Mouse (Mus musculus) ES-E14 (cell line): ENCODE results near the gene Mamdc2. TPM values are rescaled to one million over a fixed set of nuclear protein-coding genes. Genes with fewer than 3 reads are reported as not detected.
A peak's percentile ranks its signal among the peaks of the same experiment; 100 is the strongest.

Experiments
- DNase-seq: peaks from one replicate; pipeline ENCODE4 v3.0.0-alpha.2; 2013; ENCODE audit warnings: low read depth, low spot score
- H3K27ac ChIP-seq: 2 replicates; pipeline ENCODE4 v1.5.1; 2012; ENCODE audit warnings: low read depth, mild to moderate bottlenecking, low read length, moderate library complexity, mixed read lengths; ENCODE audit not compliant: poor library complexity, insufficient read depth, severe bottlenecking
- H3K36me3 ChIP-seq: 2 replicates; pipeline ENCODE4 v1.6.1; 2012; ENCODE audit warnings: mild to moderate bottlenecking, low read length, moderate library complexity, mixed read lengths; ENCODE audit not compliant: control insufficient read depth, poor library complexity, insufficient read depth, severe bottlenecking
- H3K4me1 ChIP-seq, 2 experiments: fragments of 150-350 bp in 1 of 2; sonication (generic) in 1 of 2; 2 replicates each; pipeline ENCODE4 v1.6.1; 2012; ENCODE audit warnings: low read length in 2 of 2, mild to moderate bottlenecking in 1 of 2, mixed read lengths in 1 of 2; ENCODE audit not compliant: control insufficient read depth in 2 of 2, insufficient read depth in 2 of 2, poor library complexity in 1 of 2
- H3K4me3 ChIP-seq, 2 experiments: fragments of 150-350 bp in 1 of 2; sonication (generic) in 1 of 2; 2 replicates each; pipeline ENCODE4 v1.5.1; 2012; ENCODE audit warnings: low read length in 2 of 2, low read depth in 1 of 2, mild to moderate bottlenecking in 1 of 2, mixed read lengths in 1 of 2; ENCODE audit not compliant: insufficient read depth in 1 of 2, poor library complexity in 1 of 2, severe bottlenecking in 1 of 2
- H3K9ac ChIP-seq: 2 replicates; pipeline ENCODE4 v1.6.1; 2012; ENCODE audit warnings: low read depth, mild to moderate bottlenecking, low read length, mixed read lengths; ENCODE audit not compliant: poor library complexity, insufficient read depth, severe bottlenecking
- H3K9me3 ChIP-seq: fragments of 150-350 bp; sonication (generic); 2 replicates; pipeline ENCODE4 v1.6.1; 2012; ENCODE audit warnings: low read depth, mild to moderate bottlenecking, low read length; ENCODE audit not compliant: control insufficient read depth, insufficient read depth
- CHD2 ChIP-seq: IDR thresholded peaks from 2 replicates; pipeline ENCODE4 v1.6.1; 2014; ENCODE audit warnings: mild to moderate bottlenecking, low read depth, low read length, inconsistent platforms
- HCFC1 ChIP-seq: IDR thresholded peaks from 2 replicates; pipeline ENCODE4 v1.6.1; 2012; ENCODE audit warnings: low read length, inconsistent platforms, borderline replicate concordance; ENCODE audit not compliant: insufficient read depth
- MAFK ChIP-seq: IDR thresholded peaks from 2 replicates; pipeline ENCODE4 v1.6.1; 2014; ENCODE audit warnings: mild to moderate bottlenecking, low read depth, low read length, inconsistent platforms; ENCODE audit not compliant: insufficient read depth
- ZC3H11A ChIP-seq: IDR thresholded peaks from 2 replicates; pipeline ENCODE4 v1.6.1; 2012; ENCODE audit warnings: low read depth, mild to moderate bottlenecking, inconsistent platforms, low read length, borderline replicate concordance
- ZNF384 ChIP-seq: IDR thresholded peaks from 2 replicates; pipeline ENCODE4 v1.6.1; 2012; ENCODE audit warnings: low read depth, low read length, inconsistent platforms
- in situ Hi-C, 2 experiments: fragments of 600-800 bp; cut with MboI; formaldehyde crosslinking; loops; one replicate each; pipeline ENCODE4 v1.15.1; 2025; ENCODE audit warnings: low sequenced_read_pairs in 2 of 2, inconsistent platforms in 1 of 2; ENCODE audit not compliant: unreplicated experiment in 2 of 2
- total RNA-seq: library from RNA; depleted of rRNA; stranded (reverse); fragments of 300-350 nt; gene quantifications from 2 replicates; pipeline ENCODE4 v1.2.3, GENCODE M21; 2012; rRNA removed

Gene Mamdc2
- total RNA-seq, result 0.26 and 0.85 TPM in 2 replicates

DNA sequence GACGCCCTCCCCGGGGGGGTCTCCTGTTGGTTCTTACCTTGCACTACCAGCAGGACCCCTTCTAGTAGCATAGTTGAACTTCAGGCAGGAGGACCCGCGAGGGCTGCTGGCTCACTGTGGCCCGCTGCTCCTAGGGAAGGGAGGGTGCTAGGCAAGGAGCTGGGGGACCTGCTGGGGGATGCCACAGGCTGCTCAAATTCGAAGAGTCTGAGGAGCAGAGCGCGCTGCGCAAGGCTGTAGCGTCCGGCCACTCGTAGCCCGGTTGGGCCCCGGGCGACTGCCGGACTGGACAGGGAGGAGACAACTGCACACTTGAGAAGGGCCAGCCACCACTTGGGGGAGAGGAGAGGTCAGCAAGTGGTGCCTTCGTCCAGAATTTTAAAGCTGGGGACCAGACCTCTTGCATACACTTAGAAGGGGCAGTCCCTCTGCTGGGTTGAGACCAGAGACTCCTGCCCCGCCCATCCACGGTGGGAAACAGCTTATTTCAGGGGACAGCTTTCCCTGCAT lies at the start of gene Mamdc2:
Gene Mamdc2 (minus strand): TSS at position 455 of the 510 bp plus-strand sequence.
- in situ Hi-C loops, result no loop called here
- TF ChIP-seq ZNF384, result no peak
- TF ChIP-seq HCFC1, result no peak
- H3K4me3 ChIP-seq, result peak within 1 kb of the TSS; percentile 20 to 23
- no peak within 1 kb of the TSS for H3K27ac ChIP-seq
- no peaks in the 10 kb centered on the region for H3K36me3 ChIP-seq
- no peak within 1 kb of the TSS; the same call in 1 of the 2 replicates for H3K9ac ChIP-seq
- peaks cover 0 to 7% of the 10 kb centered on the region in 2 experiments; a peak in 1 of 4 replicates for H3K4me1 ChIP-seq
- no peak for DNase-seq
- no peaks in the 10 kb centered on the region for H3K9me3 ChIP-seq

DNA sequence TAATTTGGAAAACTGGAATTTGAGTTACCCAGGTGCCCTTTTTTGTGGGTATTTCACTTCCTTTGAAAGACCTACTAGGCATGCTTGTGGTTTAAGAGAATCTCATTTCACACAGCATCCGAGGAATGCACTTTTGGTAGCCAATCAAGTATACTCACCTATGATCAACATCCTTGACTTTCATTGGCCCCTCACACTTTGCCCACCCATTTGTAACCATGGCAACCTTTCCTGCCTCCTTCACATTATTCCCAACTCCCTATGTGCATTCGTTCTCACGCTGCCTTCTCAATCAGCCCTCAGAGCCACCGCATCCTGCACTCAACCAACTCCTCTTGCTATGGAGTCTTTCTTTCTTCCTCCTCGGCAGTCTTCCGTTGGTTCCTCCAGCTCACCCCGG lies 49.8 kb upstream of the Mamdc2 start:
- Histone ChIP-seq H3K36me3 (no peaks in the 10 kb centered on the region), H3K9ac (no peak overlapping the region), H3K4me1 (peaks cover 0 to 8% of the 10 kb centered on the region in 2 experiments; a peak in 1 of 4 replicates), H3K27ac (no peak overlapping the region), H3K4me3 (no peak overlapping the region; a peak in 1 of 4 replicates), H3K9me3 (no peaks in the 10 kb centered on the region)
- in situ Hi-C loops, result no loop called here
- DNase-seq, result peak; percentile 44
- TF ChIP-seq ZC3H11A (no peak), CHD2 (no peak), ZNF384 (no peak), MAFK (no peak), HCFC1 (no peak)

DNA sequence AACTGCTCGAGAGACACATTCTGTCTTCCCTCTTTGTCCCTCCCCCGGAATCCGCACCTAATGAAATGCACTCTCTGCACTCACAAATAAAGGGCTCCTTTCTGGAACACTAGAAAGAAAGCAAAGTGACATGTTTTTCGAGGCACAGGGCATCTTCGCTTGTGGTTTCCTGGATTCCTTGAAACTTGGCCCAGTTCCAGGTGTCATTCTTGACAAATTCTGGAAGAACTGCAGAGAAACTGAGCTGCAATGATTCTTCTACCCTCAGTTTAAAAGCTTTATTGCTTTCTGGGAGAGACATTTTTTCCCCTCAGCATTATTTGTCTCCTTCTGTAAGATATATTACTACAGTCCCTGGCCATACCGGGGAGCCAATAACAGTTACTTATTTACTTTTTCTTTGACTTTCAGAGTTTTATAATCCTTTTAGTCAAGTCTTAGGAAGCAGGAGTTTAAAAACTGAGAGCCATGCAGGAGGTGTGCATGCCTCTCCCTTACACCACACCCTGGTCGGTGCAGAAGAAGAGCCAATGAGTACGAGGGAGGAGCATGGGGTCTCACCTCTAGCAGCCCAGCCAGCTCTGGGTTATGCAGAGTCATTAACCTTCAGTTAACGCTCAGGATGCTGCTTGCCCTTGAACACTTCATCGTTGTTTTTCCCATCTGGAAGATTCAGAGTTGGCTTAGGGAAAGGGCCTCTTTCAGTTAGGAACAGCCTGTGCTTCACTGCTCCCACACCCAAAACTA lies 49.1 kb upstream of the Mamdc2 start:
- no peak for DNase-seq

DNA sequence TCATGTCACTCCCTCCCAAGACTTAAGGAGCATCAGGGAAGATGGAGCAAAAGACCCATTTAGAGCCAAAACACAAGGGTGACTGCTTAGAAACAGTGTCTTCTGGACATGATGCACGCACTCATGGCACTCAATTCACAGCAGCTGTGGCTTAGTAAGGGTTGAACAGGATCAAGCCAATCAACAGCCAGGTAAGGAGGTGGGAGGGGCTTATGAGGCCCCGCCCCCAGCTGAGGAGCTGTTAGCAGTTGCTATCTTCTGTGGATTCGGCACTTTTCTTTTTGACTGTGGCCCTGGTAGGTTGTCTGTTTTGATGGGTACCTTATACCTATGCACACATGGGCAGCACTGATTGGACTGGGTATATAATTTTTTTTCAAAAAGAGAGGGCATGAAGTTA lies 48.3 kb upstream of the Mamdc2 start:
- Histone ChIP-seq H3K4me3 (peak overlapping the region in 1 of 2 experiments; percentile 0; a peak in 1 of 4 replicates), H3K27ac (no peak overlapping the region), H3K36me3 (no peaks in the 10 kb centered on the region), H3K4me1 (peaks cover 0 to 10% of the 10 kb centered on the region in 2 experiments; a peak in 1 of 4 replicates), H3K9ac (no peak overlapping the region), H3K9me3 (no peaks in the 10 kb centered on the region)
- DNase-seq, result peak; percentile 47
- TF ChIP-seq ZNF384, result no peak
- TF ChIP-seq CHD2, result no peak
- TF ChIP-seq MAFK, result no peak
- TF ChIP-seq HCFC1, result no peak
- TF ChIP-seq ZC3H11A, result no peak
- in situ Hi-C loops, result no loop called here

More for the DNA sequence above, 49.1 kb upstream of the Mamdc2 start:
- Histone ChIP-seq H3K9ac (no peak overlapping the region), H3K36me3 (no peaks in the 10 kb centered on the region), H3K9me3 (no peaks in the 10 kb centered on the region), H3K27ac (no peak overlapping the region), H3K4me3 (no peak overlapping the region; a peak in 1 of 4 replicates), H3K4me1 (peaks cover 0 to 8% of the 10 kb centered on the region in 2 experiments; a peak in 1 of 4 replicates)
- in situ Hi-C loops, result no loop called here
- TF ChIP-seq CHD2, result no peak
- no peak for TF ChIP-seq ZC3H11A
- no peak for TF ChIP-seq HCFC1
- TF ChIP-seq ZNF384, result no peak
- no peak for TF ChIP-seq MAFK
